Mouse (Mus musculus) adrenal gland, postnatal 36 days (tissue): Measurements from ENCODE around the gene Ptcd1. TPM values are rescaled to one million over a fixed set of nuclear protein-coding genes. Genes with fewer than 3 reads are reported as not detected.
"Not testable (repeated sequence)": the region's sequence is repeated elsewhere in the genome, so short reads cannot be mapped to it uniquely, and the experiment has no call there.

Experiments used
- DNase-seq, 2 experiments: peaks; one replicate each; pipeline ENCODE4 v3.0.0; 2021; ENCODE audit warnings: mixed read lengths in 1 of 2
- long read RNA-seq, 2 experiments: library from polyadenylated mRNA; stranded (forward); transcript quantifications; one replicate each; pipeline ENCODE4 v2.0.0; 2021; ENCODE audit warnings: borderline sequencing depth in 2 of 2
- total RNA-seq, 2 experiments: library from RNA; stranded (reverse); gene quantifications; 2 replicates each; pipeline ENCODE4 v1.2.3; 2021

Ptcd1 gene
- 10 to 100 TPM; 22.4 to 31.3 TPM for total RNA-seq
- long read RNA-seq, experiment 1, transcript Ptcd1-201 (9 exons, 3,087 nt), result major isoform, 46 of 63 reads
- long read RNA-seq, experiment 1, partial matches to known transcripts, result 4 of 63 reads
- long read RNA-seq, experiment 1, other reads (novel, unspliced or antisense), result 13 of 63 reads
- long read RNA-seq, experiment 2, transcript Ptcd1-201 (9 exons, 3,087 nt), result major isoform, 23 of 29 reads
- long read RNA-seq, experiment 2, partial matches to known transcripts, result 3 of 29 reads
- long read RNA-seq, experiment 2, other reads (novel, unspliced or antisense), result 3 of 29 reads

DNA sequence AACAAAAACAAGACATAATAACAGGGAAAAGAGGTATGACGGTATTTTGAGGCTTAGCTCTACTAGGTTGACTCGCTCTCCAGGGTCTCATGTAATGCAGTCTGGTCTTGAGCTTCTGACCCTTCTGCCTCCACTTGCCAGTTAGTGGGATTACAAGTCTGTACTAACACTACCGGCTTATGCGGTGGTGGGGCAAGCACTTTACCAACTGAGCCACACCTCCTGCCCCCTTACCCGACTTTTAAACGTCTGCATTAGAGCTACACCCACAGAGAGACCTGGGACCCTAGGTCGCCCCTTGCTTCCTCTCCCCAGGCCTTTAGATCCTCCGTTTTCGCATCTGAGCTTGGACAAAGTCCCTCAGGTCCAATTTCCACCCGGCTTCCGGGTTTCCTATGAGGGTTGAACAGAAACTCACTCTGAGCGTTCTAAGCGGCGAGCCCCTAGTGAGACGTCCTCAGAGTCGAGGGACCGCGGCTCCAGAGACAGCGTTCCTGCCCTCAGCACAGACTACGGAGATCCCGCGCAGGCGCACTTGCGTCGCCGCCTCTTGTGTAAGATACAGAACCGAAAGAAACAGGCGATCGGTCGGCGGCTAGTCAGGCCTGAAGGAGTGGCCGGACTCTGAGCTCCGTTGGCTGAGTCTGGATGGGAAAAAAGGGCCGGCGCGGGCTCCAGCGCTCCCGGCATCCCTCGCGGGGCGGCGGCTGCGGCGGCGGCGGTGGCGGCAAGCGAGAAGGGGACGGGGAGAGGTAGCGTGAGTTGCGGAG is at the start of gene Ptcd1, which contains the start of gene Cpsf4:
TSS of gene Ptcd1 (minus strand) at position 573 of the 770 bp plus-strand sequence.
TSS of gene Cpsf4 (plus strand) at position 678 of the 770 bp plus-strand sequence.
- peak; percentile 98 to 99 for DNase-seq

DNA sequence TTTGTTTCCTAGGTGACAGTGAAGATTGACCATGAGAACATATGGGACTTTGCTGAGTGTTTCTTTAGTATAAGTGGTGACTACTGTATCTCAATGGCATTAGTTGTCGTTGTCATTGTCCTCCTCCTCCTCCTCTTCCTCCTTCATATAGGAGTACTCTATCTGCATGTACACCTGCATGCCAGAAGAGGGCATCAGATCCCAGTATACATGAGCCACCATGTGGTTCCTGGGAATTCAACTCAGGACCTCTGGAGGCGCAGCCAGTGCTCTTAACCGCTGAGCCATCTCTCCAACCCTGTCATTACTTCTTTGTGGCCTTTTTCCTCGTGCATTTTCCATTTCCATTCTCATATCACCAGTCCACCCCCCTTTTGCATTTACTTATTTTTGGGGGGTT is 47.8 kb upstream of the Ptcd1 start:
- DNase-seq, result peak in 1 of 2 experiments; percentile 37

DNA sequence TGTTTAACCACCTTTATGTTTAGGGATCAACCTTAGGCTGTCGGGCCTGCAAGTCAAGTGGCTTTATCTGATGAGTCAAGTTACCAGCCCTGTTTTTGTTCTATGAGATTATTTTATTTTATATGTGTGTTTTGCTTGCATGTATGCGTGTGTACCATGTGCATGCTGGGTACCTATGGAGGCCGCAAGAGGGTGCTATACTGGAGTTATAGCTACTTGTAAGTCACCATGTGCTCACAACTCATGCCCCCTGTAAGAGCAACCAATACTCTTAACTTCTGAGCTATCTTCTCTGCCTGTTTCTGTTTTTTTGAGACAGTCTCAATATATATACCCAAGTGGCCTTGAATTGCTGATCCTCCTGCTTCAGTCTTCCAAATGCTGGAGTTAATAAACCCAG is 46.6 kb upstream of the Ptcd1 start:
- DNase-seq, result no peak

DNA sequence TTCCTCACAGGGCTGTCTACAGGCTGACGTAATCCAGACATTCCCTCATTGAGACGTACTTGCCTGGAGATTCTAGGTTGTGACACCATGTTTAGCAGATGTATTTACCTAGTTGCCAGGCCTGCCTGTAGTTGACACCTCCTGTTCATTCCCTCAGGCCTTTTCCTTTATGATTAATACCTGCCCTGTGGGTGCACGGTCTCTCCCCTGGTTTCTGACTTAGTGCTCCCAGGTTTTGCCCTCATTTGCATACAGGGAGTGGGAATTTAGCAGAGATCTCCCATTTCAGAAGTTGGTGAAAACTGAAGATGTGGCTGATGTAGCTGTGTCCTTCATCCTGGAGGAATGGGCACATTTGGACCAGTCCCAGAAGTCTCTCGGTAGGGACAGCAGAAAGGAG is 45.3 kb upstream of the Ptcd1 start:
- no peak for DNase-seq

DNA sequence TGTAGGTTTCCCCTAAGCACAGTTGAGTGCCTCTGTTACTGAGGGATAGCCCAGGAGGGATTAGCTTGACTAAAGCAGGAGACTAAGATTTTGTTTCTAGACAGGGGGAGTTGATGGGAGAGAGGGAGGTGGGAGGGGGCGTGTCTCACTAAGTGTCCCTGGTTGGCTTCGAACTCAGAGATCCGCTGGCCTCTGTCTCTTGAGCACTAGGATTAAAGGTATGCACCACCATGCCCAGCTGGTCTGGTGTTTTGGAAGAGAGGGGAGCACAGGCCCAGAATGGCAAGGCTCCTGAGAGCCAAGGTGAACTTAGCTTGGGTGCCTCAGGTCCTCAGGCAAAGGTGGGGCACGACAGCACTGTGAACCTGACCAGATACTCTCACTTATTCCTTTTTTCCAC is 44.4 kb upstream of the Ptcd1 start:
- no peak for DNase-seq

DNA sequence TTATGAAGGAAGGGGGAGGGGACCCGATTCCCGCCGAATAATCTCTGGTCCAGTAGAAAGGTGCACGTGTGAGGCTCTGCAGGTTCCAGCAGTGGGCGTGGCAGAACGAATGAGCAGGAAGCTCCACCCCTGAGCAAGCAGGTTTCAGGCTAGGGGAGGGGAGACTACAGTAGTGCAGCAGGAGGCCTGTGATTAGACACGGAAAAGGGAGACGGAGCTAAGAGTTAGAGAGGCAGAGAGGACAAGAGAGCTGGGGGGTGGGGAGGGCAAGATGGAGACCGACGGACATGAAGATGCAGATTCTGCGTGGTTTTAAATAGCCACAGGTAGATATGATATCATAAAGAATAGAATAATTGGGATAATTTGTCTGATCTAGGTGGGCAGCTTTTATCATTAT is 41.5 kb upstream of the Ptcd1 start:
- DNase-seq, result not testable (repeated sequence)

DNA sequence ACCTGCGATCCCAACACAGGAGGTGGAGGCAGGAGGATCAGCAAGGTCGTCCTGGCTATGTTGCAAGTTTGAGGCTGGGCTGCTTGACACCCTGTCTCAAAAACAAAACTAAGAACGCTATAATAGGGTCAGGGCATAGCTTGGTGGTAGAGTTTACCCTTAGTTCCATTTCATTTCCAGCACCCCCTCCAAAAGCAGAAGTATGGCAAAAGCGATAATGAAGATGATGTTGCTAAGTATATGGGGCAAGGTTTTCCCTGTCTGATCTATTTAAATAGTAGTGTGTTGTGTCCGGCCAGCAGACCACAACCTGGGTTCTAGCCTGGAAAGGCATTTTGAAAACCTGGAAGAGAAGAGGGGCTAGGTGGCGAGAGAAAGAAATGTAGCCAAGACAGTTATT is 41.0 kb upstream of the Ptcd1 start:
- no peak for DNase-seq

DNA sequence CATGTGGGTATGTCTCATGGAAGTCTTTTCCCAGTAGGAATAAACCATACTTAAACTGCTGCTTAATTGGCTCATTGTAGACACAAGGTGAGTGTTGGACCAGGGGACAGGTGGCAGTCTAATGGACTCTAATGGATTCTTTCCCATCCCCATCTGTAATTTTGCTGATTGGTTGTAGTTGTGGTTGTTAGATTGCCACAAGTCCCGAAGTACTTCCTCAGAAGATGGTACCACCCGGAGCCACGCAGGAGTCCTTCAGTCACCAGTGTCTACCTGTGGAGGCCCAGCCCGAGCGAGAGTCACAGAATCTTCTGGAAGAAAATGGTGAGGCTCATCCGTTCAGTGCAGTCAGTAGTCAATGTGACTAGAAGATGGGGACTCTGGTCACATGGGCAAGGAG is 40.5 kb upstream of the Ptcd1 start:
- DNase-seq, result no peak

DNA sequence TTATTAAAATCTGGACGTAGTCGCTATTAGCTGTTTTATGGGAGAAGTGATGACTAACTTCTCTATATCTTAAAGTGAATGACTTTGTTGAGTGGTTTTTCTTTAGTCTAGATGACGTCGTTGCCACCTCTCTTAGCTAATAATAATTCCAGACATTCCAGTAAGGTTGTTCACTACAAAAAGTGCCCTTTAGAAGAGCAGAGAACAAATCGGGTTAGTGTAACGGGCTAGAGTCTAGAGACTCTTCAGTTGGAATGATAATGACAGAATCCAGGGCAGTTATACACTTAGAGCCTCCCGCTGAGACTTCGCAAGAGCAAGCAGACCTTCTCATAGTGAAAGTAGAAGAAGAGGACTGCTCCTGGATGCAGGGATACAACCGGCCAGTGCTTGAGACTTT is 38.1 kb upstream of the Ptcd1 start:
- DNase-seq, result no peak

DNA sequence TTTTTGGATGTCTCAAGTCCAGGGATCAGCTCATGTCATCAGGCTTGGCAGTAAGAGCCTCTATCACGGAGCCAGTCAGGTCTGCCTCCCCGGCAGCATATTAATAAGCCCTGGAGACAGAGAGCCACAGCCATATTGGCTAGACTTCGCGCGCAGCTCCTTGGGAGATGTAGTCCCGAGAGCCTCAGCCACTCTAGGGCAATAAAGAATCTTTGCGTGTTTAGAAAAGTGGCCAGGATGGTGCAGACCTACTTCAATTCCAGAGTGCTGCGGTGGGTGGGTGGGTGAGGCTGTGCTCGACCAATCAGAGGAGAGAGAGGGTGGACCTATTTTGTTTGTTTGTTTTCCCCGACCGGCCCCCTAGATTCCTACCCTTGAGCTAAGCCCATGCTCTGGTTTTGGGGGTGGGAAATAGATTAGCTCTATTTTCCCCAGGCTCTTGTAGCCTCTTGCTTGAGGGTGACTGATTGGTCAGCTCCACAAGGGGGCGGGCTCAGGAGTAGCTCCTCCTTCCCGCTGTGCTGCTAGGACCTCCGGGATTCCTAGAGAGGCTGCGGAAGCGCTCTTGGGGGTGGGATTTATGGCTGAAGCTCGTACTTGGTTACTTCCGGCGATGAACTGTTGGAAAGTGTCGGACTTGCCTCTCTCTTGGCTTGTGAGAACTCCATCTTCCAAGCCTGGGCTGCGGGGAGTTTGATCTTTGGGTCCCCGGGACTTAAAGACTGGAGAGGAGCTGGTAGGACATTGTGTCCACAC is 37.2 kb upstream of the Ptcd1 start, which contains the start of gene Zkscan5:
TSS of gene Zkscan5 (plus strand) at position 627 of the 756 bp plus-strand sequence.
- peak; percentile 98 to 99 for DNase-seq

DNA sequence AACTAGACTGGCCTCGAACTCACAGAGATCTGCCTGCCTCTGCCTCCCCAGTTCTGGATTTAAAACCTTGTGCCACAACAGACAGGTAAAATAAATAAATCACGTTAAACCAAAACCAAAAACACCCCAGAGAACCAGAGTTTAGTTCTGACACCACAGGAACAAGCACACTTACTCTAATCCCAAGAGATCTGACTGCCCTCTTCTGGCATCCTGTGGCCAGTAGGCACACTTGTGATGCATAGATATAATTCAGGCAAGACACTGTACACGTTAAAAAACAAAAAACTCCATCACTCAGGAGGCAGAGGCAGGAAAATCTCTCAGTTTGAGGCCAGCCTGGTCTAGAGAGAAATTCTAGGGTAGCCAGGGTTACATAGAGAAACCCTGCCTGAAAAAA is 35.5 kb upstream of the Ptcd1 start:
- DNase-seq, result no peak

DNA sequence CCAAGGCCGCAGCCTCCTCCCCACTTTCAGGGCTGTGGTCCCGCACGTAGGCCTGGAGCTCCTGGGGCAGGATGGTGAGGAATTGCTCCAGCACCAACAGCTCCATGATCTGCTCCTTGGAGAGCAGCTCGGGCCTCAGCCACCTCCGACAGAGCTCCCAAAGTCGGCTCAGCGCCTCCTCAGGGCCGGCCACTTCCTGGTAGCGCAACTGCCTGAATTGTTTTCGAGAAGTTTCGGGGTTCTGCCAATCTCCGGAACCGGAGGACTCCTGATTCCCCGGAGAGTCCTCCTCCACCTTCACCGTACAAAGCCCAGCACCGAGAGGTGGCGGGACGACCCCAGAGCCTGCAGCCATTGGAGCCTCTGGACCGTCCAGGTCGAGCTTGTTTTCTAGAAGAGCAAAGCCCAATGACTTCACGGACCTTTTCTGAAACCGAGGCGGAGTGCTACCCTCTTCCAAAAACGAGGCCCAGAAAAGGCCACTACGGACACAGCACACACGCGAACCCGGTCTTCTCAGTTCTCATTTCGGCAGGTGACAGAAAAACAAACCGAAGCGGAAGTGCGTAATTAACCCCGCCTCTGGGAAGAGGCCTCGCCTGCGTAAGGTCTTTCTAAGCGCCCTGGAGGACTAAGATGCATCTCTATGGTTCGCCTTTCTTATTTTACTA is 34.5 kb upstream of the Ptcd1 start, which contains the start of gene Zkscan14:
TSS of gene Zkscan14 (minus strand) at position 548 of the 671 bp plus-strand sequence.
- DNase-seq, result peak; percentile 78 to 85

DNA sequence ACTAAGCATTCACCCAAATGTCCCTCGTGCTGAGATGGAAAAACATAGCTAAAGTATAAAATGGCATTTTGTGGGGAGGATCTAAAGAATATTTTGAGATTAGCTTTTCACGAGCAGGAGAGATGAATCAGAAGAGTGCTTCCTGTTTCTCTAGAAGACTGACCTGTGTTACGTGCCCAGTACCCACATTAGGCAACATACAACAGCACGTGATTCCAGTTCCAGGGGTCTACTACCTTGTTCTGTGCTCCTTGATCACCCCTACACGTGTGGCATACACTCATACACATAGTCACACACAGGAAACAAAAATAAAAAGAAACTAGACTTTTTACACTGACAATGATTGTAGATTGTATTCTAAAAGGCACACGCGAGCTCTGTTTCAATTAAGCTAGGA is 33.5 kb upstream of the Ptcd1 start:
- DNase-seq, result no peak

DNA sequence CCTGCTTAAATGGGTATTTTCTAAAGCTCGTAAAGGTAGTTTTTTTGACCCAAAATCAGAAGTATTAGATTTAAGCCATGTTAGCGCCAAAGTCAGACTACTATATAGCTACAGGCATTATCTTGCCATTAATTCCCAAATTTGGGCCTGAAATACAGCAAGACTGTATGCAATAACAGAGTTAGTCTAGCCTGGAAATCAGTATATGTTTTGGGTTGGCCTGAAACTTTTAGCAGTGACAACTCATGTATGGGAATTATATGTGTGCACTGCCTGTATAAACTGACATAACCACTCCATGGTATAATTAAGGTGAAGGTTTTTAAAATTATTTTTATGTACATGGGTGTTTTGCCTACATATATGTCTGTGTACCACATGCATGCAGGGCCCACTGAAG is 25.1 kb upstream of the Ptcd1 start, which contains the start of gene Atp5j2:
TSS of gene Atp5j2 (minus strand) at position 101 of the 400 bp plus-strand sequence.
- no peak for DNase-seq

DNA sequence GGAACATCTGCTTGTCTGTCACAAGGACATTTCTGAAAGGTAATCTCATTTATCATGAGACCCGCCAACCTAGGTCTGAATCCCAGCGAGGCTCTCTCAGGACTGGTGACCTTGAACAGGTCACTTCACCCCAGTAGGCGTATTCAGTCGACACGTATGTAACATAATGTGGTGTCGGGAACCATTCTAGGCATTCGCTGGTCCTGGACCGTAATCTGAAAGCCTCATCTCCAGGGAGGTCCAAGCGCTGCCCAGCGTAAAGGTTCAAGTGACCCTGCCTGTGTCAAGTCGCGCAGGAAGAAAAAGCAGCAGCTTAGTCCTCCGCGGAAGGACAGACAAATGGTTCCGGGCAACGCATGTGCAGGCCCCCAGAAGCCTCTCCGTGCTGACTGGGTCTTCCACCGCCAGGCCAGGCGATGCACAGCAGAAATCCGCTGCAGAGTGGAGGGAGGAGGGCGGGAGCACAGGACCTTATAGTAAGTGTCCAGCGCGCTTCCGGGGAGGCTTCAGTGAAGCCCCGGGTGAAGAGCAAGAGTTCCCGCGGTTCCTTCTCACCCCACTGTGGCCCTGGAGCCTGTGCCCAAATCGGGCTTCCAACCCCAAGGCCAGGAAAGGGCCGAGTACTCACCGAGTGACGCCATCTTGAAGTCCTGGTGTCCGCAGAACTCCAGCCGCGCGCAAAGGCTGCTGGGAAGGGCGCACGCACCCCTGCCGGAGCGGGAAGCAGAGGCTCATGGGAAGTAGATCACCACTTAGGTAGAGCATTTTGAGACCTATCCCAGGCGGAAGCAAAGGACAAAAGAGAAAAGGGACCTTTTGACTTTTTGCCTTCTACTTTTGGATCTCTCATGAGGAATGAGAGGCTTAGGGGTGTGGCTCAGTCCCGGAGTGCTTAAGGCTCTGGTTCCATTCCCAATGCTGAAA is 24.2 kb upstream of the Ptcd1 start:
- DNase-seq, result peak; percentile 94 to 96

DNA sequence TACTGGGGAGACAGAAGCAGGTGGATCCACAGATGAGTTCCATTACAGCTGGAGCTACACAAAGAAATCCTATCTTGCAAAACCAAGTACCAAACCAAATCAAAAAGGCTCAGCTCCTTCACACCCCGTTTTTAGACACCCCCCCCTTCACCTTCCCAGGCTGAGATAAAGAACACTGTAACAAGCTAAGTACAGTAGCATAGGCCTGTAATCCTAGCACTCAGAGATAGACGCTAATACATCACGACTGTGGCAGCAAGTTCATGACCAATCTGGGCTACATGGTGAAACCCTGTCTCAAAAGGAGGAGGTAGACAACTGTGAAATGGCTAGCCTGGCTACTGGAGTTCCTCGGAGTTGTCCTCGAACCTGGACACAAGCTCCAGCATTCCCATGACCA is 23.5 kb upstream of the Ptcd1 start:
- DNase-seq, result no peak

DNA sequence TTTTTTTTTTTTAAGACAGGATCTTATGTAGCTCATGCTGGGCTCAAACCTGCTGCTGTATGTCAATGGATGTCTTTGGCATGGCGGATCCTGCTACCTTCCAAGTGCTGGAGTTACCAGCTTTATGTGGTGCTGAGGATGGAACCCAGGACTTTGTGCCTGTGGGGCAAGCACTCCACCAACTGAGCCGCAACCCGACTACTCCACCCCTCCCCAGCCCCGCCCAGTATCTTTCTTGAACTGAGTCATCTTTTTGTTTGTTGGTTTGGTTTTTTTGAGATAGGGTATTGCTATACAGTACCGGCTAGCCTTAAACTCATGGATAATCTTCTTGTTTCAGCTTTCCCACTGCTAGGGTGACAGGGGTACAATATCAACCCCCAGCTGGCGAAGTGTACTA is 22.5 kb upstream of the Ptcd1 start:
- DNase-seq, result no peak

DNA sequence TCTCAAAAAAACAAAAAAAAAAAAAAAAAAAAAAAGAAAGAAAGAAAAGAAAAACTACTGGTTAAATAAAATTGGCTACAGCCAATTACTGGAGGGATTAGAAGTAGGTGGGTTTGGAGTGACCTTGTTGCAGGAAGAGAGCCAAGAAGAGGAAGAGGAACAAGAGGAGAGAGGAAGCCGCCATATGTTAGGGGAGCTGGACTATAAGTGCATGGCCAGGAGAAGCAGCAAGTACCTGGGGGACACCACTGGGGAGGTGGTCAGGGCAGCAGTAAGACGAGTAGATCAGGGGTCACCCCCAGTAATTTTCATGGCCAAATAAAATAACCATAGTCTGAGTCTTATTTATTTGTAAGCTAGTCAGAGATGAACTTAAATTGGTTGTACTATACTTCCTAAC is 18.3 kb upstream of the Ptcd1 start:
- no peak for DNase-seq

DNA sequence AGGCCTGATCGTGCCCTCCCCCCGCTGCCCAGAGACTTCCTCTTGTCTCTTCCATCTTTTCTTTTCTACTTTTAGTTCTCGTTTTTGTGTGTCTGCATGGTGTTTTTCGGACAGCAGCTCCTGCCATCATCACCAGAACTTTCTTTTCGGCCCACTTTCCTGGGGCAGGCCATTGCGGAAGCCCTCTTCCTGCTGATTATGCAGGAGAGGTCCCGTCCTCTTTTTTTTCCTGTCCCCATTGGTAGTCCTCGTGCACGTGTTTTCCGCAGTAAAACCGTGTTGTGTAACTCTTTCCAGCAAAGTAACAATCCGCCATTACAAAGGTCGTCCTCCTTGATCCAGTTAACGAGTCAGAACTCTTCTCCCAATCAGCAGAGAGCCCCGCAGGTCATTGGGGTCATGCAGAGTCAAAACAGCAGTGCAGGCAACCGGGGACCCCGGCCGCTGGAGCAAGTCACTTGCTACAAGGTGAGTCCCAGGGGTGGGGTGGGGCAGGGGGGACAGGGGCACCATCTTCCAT is 11.6 kb upstream of the Ptcd1 start:
- DNase-seq, result no peak

DNA sequence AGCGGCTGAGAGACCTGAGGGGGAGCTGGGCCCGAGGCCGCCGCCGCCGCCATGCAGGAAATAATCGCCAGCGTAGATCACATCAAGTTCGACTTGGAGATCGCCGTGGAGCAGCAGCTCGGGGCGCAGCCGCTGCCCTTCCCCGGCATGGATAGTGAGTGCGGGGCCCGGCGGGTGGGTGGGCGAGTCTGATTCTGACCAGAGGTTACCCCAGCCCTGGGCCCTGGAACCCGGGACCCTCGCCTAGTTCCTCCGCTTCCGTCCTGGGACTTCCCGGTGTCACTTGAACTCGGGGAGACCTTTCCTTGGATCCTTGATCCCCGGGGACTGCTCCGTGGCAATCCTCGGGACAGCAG is 376 bp upstream of the Ptcd1 start:
- DNase-seq, result peak in 1 of 2 experiments; percentile 21

DNA sequence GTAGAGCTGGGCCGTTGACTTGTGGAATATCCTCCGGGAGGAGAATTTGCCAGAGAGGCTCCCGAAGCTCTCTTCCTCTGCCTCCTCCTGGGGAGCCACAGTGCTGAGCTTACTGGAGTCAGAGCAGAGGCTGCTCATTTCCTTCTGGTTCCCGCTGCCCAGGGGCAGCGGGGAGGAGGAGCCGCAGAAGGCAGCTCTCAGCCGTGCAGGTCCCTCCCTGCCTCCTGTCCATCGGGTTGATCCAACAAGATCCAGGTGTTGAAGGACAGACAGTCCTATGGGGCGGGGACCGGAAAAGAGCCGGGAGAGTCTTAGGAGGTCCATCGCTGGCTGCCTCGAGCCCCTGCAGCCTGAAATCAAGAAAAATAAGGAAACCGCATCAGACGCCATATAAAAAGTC is 1.7 kb downstream of the Ptcd1 start:
- DNase-seq, result peak; percentile 15 to 27
